Mouse (Mus musculus): Measurements from ENCODE around the gene Nkiras1. TPM values are rescaled to one million over a fixed set of nuclear protein-coding genes. Genes with fewer than 3 reads are reported as not detected.
A peak's percentile ranks its signal among the peaks of the same experiment; 100 is the strongest.
"Not testable (repeated sequence)": the region's sequence is repeated elsewhere in the genome, so short reads cannot be mapped to it uniquely, and the experiment has no call there.

Gene Nkiras1
- polyA plus RNA-seq, 1 experiment from 2014 or later = 11.3 TPM

GRCm38 (mm10) chr14:18238750-18239731 is 31.9 kb upstream of the Nkiras1 start, which contains the start of gene Nr1d2:
Gene Nr1d2 (minus strand): TSS chr14:18239127.
- H3K27ac ChIP-seq (replicated peaks) = peak within 1 kb of the TSS; percentile 84
- peaks cover 28% of the 10 kb centered on the region for H3K4me1 ChIP-seq
- peaks cover 5% of the 10 kb centered on the region; the same call in 1 of the 2 replicates for H3K9me3 ChIP-seq (replicated peaks)
- under 1% methylated on average over 65 of the region's 66 CpGs for WGBS
- peak; percentile 99 for DNase-seq (ENCODE audit: low spot score)
- H3K36me3 ChIP-seq = no peaks in the 10 kb centered on the region
- H3K4me3 ChIP-seq = peak within 1 kb of the TSS; percentile 84
- no peaks in the 10 kb centered on the region for H3K27me3 ChIP-seq (ENCODE audit: low read depth, poor library complexity, severe bottlenecking)

- Histone ChIP-seq H3K27me3 (ENCODE audit: low read depth, poor library complexity, severe bottlenecking) (no peaks in the 10 kb centered on the region), H3K27ac (replicated peaks) (no peak overlapping the region), H3K9me3 (replicated peaks) (peaks cover 5% of the 10 kb centered on the region; the same call in 1 of the 2 replicates), H3K4me1 (peaks cover 22% of the 10 kb centered on the region), H3K4me3 (no peak overlapping the region), H3K36me3 (no peaks in the 10 kb centered on the region)
- DNase-seq (ENCODE audit: low spot score) = no peak
- WGBS = 72% methylated on average over 7 of the region's 7 CpGs
These were observed 30.8 kb upstream of the Nkiras1 start for GRCm38 (mm10) chr14:18240132-18240531.

- Histone ChIP-seq H3K9me3 (replicated peaks) (peaks cover 5% of the 10 kb centered on the region; the same call in 1 of the 2 replicates), H3K4me1 (peaks cover 21% of the 10 kb centered on the region), H3K27me3 (ENCODE audit: low read depth, poor library complexity, severe bottlenecking) (no peaks in the 10 kb centered on the region), H3K4me3 (no peak overlapping the region), H3K27ac (replicated peaks) (no peak overlapping the region), H3K36me3 (no peaks in the 10 kb centered on the region)
- DNase-seq (ENCODE audit: low spot score) = no peak
- WGBS = 94% methylated on average over 4 of the region's 4 CpGs
These were observed 29.1 kb upstream of the Nkiras1 start for GRCm38 (mm10) chr14:18241786-18242185.

GRCm38 (mm10) chr14:18242638-18243130 is 28.3 kb upstream of the Nkiras1 start:
- no peaks in the 10 kb centered on the region for H3K27me3 ChIP-seq (ENCODE audit: low read depth, poor library complexity, severe bottlenecking)
- 85% methylated on average over 21 of the region's 21 CpGs for WGBS
- DNase-seq (ENCODE audit: low spot score) = no peak

GRCm38 (mm10) chr14:18261203-18261602 is 9.7 kb upstream of the Nkiras1 start:
- Histone ChIP-seq H3K4me3 (no peak overlapping the region), H3K36me3 (peaks cover 32% of the 10 kb centered on the region), H3K27ac (replicated peaks) (no peak overlapping the region), H3K27me3 (ENCODE audit: low read depth, poor library complexity, severe bottlenecking) (no peaks in the 10 kb centered on the region), H3K4me1 (no peaks in the 10 kb centered on the region), H3K9me3 (replicated peaks) (peaks cover 5% of the 10 kb centered on the region; the same call in 1 of the 2 replicates)
- WGBS = 87% methylated on average over 3 of the region's 3 CpGs
- no peak for DNase-seq (ENCODE audit: low spot score)

More at GRCm38 (mm10) chr14:18242638-18243130, 28.3 kb upstream of the Nkiras1 start:
- Histone ChIP-seq H3K4me3 (no peak overlapping the region), H3K4me1 (peaks cover 12% of the 10 kb centered on the region), H3K36me3 (no peaks in the 10 kb centered on the region), H3K27ac (replicated peaks) (no peak overlapping the region), H3K9me3 (replicated peaks) (peaks cover 5% of the 10 kb centered on the region; the same call in 1 of the 2 replicates)

- DNase-seq (ENCODE audit: low spot score) = no peak
- Histone ChIP-seq H3K4me1 (no peaks in the 10 kb centered on the region), H3K27me3 (ENCODE audit: low read depth, poor library complexity, severe bottlenecking) (no peaks in the 10 kb centered on the region), H3K27ac (replicated peaks) (no peak overlapping the region), H3K4me3 (no peak overlapping the region), H3K9me3 (replicated peaks) (peaks cover 5% of the 10 kb centered on the region; the same call in 1 of the 2 replicates), H3K36me3 (peaks cover 55% of the 10 kb centered on the region)
- WGBS = 83% methylated on average over 4 of the region's 4 CpGs
These were observed 7.5 kb upstream of the Nkiras1 start for GRCm38 (mm10) chr14:18263427-18263826.

- H3K9me3 ChIP-seq (replicated peaks); DNase-seq (ENCODE audit: low spot score); H3K27me3 ChIP-seq (ENCODE audit: low read depth, poor library complexity, severe bottlenecking): not testable (repeated sequence)
- Histone ChIP-seq H3K36me3 (peaks cover 44% of the 10 kb centered on the region), H3K4me3 (peak overlapping the region; percentile 78), H3K27ac (replicated peaks) (peak overlapping the region; percentile 99), H3K4me1 (peaks cover 18% of the 10 kb centered on the region)
- WGBS = under 1% methylated on average over 24 of the region's 24 CpGs
These were observed 898 bp upstream of the Nkiras1 start for GRCm38 (mm10) chr14:18269947-18270528.

- Histone ChIP-seq H3K36me3 (peaks cover 38% of the 10 kb centered on the region), H3K9me3 (replicated peaks) (no peaks in the 10 kb centered on the region), H3K27ac (replicated peaks) (no peak overlapping the region; the same call in 1 of the 2 replicates), H3K4me3 (peak overlapping the region; percentile 78), H3K4me1 (peaks cover 18% of the 10 kb centered on the region), H3K27me3 (ENCODE audit: low read depth, poor library complexity, severe bottlenecking) (no peaks in the 10 kb centered on the region)
- 11% methylated on average over 7 of the region's 7 CpGs for WGBS
- no peak for DNase-seq (ENCODE audit: low spot score)
These were observed 730 bp downstream of the Nkiras1 start for GRCm38 (mm10) chr14:18271666-18272065.

- peaks cover 40% of the 10 kb centered on the region for H3K36me3 ChIP-seq
- no peaks in the 10 kb centered on the region for H3K9me3 ChIP-seq (replicated peaks)
- H3K27ac ChIP-seq (replicated peaks) = no peak overlapping the region
- WGBS = 82% methylated on average over 1 of the region's 1 CpGs
- no peak for DNase-seq (ENCODE audit: low spot score)
- H3K27me3 ChIP-seq (ENCODE audit: low read depth, poor library complexity, severe bottlenecking) = no peaks in the 10 kb centered on the region
- H3K4me1 ChIP-seq = peaks cover 11% of the 10 kb centered on the region
- H3K4me3 ChIP-seq = no peak overlapping the region
These were observed 3.6 kb downstream of the Nkiras1 start for GRCm38 (mm10) chr14:18274526-18274925.

- Histone ChIP-seq H3K27me3 (ENCODE audit: low read depth, poor library complexity, severe bottlenecking) (no peaks in the 10 kb centered on the region), H3K9me3 (replicated peaks) (no peaks in the 10 kb centered on the region), H3K36me3 (peaks cover 85% of the 10 kb centered on the region), H3K27ac (replicated peaks) (no peak overlapping the region), H3K4me3 (no peak overlapping the region), H3K4me1 (no peaks in the 10 kb centered on the region)
- DNase-seq (ENCODE audit: low spot score) = no peak
- 90% methylated on average over 5 of the region's 5 CpGs for WGBS
These were observed 9.4 kb downstream of the Nkiras1 start for GRCm38 (mm10) chr14:18280375-18280774.

- WGBS = 91% methylated on average over 2 of the region's 2 CpGs
- no peaks in the 10 kb centered on the region for H3K9me3 ChIP-seq (replicated peaks)
- no peaks in the 10 kb centered on the region for H3K27me3 ChIP-seq (ENCODE audit: low read depth, poor library complexity, severe bottlenecking)
- H3K27ac ChIP-seq (replicated peaks) = no peak overlapping the region
- no peaks in the 10 kb centered on the region for H3K4me1 ChIP-seq
- peaks cover 49% of the 10 kb centered on the region for H3K36me3 ChIP-seq
- no peak for DNase-seq (ENCODE audit: low spot score)
- H3K4me3 ChIP-seq = no peak overlapping the region
These were observed 13.6 kb downstream of the Nkiras1 start for GRCm38 (mm10) chr14:18284581-18284980.

- Histone ChIP-seq H3K4me1 (no peaks in the 10 kb centered on the region), H3K9me3 (replicated peaks) (no peaks in the 10 kb centered on the region), H3K27me3 (ENCODE audit: low read depth, poor library complexity, severe bottlenecking) (no peaks in the 10 kb centered on the region), H3K27ac (replicated peaks) (no peak overlapping the region), H3K4me3 (no peak overlapping the region), H3K36me3 (peaks cover 41% of the 10 kb centered on the region)
- DNase-seq (ENCODE audit: low spot score) = no peak
- WGBS = 95% methylated on average over 3 of the region's 3 CpGs
These were observed 14.5 kb downstream of the Nkiras1 start for GRCm38 (mm10) chr14:18285476-18285875.

Measured in midbrain, embryonic 10.5 days (tissue).